Mouse (Mus musculus): ENCODE measurements at regions not wholly inside any gene's neighbourhood (a gene's known extent, or its start where the extent isn't known, plus 50 kb on each side); places are given as distances from the start of the nearest gene placed in this dataset.

- DNase-seq (ENCODE audit: extremely low spot score): no peak
Measured at GRCm38 (mm10) chr1:13839619-13840308, 2253.4 kb downstream of the 4930444P10Rik start.

GRCm38 (mm10) chr1:13834860-13835840, 2258.0 kb downstream of the 4930444P10Rik start:
- DNase-seq (ENCODE audit: extremely low spot score): no peak

- DNase-seq (ENCODE audit: extremely low spot score): no peak
Measured at GRCm38 (mm10) chr1:13807786-13808185, 2285.3 kb downstream of the 4930444P10Rik start.

- DNase-seq (ENCODE audit: extremely low spot score): no peak
Measured at GRCm38 (mm10) chr1:13800460-13800859, 2292.7 kb downstream of the 4930444P10Rik start.

GRCm38 (mm10) chr1:13798848-13799247, 2294.3 kb downstream of the 4930444P10Rik start:
- no peak for DNase-seq (ENCODE audit: extremely low spot score)

GRCm38 (mm10) chr1:13795196-13795595, 2297.9 kb downstream of the 4930444P10Rik start:
- DNase-seq (ENCODE audit: extremely low spot score): no peak

GRCm38 (mm10) chr1:13789318-13790085, 2303.6 kb downstream of the 4930444P10Rik start:
- peak; percentile 82 for DNase-seq (ENCODE audit: extremely low spot score)

GRCm38 (mm10) chr1:13787016-13787415, 2306.1 kb downstream of the 4930444P10Rik start:
- DNase-seq (ENCODE audit: extremely low spot score): no peak

- peak; percentile 63 for DNase-seq (ENCODE audit: extremely low spot score)
Measured at GRCm38 (mm10) chr1:13784396-13784795, 2308.7 kb downstream of the 4930444P10Rik start.

- no peak for DNase-seq (ENCODE audit: extremely low spot score)
Measured at GRCm38 (mm10) chr1:13782633-13783032, 2310.5 kb downstream of the 4930444P10Rik start.

GRCm38 (mm10) chr1:13772106-13772505, 2321.0 kb downstream of the 4930444P10Rik start:
- no peak for DNase-seq (ENCODE audit: extremely low spot score)

GRCm38 (mm10) chr1:13771014-13771463, 2322.1 kb downstream of the 4930444P10Rik start:
- DNase-seq (ENCODE audit: extremely low spot score): no peak

GRCm38 (mm10) chr1:13752479-13752878, 2338.6 kb downstream of the A830018L16Rik start:
- no peak for DNase-seq (ENCODE audit: extremely low spot score)

- DNase-seq (ENCODE audit: extremely low spot score): no peak
Measured at GRCm38 (mm10) chr1:13751381-13751780, 2337.5 kb downstream of the A830018L16Rik start.
